Mouse (Mus musculus): ENCODE results near the gene Ajap1.
A peak's percentile ranks its signal among the peaks of the same experiment; 100 is the strongest.

DNA sequence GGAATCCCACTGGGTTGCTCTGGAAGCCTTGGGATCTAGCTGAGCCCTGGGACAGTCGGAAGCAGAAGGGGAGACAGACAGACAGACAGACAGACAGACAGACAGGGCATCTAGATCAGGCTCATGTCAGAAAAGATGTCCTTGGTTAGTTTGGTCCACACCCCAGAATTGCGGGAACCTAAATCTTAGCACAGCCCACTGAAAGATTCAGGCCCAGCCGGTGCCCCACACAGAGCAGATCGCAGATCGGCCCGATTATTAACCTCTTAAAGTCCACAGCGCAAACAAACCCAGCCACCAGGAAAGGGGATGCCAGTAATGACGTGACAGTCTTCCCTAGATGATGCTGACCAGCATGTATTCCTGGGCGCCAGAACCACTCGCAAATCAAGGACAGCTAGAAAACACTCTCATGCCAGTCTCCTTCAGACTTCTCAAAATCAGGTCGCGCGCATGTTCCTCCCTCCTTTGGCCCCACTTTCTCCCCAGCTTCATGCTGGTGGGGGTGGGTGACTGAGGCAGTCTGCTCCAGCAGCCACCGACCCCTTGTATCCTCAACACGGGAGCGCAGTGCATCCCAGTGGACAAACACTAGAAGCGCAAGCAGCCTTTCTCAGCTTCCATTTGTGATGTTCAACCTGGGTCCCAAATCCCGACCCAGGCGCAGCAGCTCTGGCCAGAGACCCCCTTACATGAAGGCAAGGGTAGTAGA, 1.9 kb downstream of the Ajap1 start:
- TF ChIP-seq POLR2A (IDR thresholded peaks at IDR 0.05; ENCODE audit: borderline replicate concordance, insufficient read depth, low read length) (no peak), CTCF (IDR thresholded peaks at IDR 0.05; ENCODE audit: borderline replicate concordance, insufficient read depth, low read depth, low read length) (peak; percentile 80)
